Mouse (Mus musculus): ENCODE data around the gene Phf21a.
"Not testable (repeated sequence)": the region's sequence is repeated elsewhere in the genome, so short reads cannot be mapped to it uniquely, and the experiment has no call there.

Phf21a gene

DNA sequence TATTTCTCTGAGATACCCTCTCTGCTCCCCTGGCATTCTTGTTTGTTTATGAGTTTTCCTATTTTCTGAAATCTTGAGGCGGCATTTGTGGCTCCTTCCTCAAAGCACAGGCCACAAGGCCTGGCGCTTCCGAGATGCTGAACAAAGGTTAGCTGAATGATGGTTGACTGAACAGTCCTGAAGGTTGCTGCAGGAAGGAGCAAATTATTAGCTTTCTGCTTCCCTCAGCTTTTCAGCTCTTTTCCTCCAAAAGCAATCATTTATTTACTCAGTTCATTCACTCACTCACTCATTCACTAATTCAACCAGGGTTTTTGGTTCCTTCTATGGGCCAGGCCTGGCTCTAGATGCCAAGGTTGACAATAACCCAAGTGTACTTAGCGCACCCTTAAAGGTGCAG lies 10.7 kb upstream of the Phf21a start:
- DNase-seq (ENCODE audit: low spot score in 2 of 2): no peak

DNA sequence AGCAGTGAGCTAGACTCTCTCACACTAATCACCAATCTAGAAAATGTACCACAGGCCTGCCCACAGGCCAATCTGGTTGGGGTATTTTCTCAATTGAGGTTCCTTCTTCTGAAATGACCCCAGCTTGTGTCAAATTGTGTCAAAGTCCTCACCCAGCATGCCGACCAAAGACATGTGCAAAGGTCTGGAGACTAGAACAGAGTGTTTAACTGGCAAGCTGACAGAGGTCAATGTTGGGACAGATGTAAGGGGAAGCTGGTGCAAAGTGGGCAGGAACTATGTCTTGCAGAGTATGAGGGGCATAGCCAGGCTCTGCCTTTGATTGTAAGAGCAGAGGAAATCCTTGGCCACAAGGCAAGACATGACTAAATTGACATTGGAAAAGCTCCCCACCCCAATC lies 7.2 kb upstream of the Phf21a start:
- DNase-seq (ENCODE audit: low spot score in 2 of 2): no peak

DNA sequence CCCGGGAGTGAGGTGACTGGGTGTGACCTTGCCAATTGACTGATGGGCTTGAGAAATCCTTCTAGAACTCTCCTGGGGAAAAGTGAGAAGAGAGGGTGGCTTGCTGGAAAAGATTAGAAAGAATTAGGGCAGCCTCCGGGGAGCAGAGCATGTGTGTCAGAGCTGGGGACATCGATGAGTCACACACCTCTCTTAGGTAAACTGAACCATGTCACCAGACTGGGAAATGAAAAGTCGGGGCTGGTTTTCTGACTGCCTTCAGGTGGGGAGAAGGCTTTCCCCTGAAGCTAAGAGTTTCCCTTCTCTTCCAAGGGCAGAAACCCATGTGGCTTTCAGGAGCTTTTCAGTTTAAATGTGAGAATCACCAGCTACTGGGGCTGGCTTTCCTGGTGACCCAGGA lies 5.9 kb upstream of the Phf21a start:
- DNase-seq (ENCODE audit: low spot score in 2 of 2): no peak

DNA sequence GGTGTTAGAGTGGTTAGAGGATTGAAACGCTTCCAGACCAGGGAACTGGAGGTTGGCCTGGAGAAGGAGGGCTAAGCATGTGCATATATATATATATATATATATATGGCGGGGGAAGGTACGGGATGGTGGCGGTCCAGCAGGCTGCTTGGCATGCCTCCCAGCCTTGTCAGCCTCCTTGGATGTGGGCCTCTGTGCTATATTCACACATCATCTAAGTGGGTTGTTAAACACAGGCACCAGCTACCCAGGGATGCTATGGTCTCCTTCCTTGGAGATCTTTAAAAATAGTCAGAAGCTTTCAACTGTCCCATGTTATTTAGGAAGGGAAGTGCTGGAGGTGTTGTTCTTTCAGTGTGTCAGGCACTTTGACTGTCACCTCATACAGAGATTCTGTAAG lies 3.1 kb upstream of the Phf21a start:
- peak; percentile 76 to 84 for DNase-seq (ENCODE audit: low spot score in 2 of 2)

DNA sequence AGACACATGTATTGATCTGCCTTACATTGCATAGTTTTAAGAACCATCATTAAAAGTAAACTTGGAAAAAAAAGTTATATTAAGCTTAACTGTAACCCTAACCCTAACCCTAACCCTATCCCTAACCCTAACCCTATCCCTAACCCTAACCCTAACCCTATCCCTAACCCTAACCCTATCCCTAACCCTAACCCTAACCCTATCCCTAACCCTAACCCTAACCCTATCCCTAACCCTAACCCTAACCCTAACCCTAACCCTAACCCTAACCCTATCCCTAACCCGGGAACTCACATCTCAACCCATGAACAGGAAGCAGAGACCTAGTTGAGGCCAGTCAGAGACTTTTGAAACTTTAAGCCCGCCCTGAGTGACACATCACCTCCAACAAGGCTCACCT lies 586 bp downstream of the Phf21a start:
- not testable (repeated sequence) for DNase-seq (ENCODE audit: low spot score in 2 of 2)

DNA sequence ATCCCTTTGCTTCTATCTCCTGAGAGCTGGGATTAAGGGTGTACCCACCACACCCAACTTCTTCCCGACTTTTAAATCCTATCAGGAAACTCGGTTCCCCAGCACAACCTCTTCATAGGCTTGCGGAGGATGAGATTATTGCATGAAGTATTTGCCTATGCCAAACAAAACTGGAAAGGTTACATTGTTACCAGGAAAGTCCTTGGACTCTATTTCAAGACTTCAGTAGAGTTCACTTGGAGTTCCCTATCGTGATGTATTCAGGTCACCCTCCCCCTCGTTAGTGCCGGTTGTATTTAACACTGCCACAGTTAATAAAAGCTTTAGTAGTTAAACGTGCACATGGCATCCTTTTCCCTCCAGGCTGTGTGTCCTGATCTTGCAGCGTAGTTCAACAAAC lies 1.2 kb downstream of the Phf21a start:
- no peak for DNase-seq (ENCODE audit: low spot score in 2 of 2)

DNA sequence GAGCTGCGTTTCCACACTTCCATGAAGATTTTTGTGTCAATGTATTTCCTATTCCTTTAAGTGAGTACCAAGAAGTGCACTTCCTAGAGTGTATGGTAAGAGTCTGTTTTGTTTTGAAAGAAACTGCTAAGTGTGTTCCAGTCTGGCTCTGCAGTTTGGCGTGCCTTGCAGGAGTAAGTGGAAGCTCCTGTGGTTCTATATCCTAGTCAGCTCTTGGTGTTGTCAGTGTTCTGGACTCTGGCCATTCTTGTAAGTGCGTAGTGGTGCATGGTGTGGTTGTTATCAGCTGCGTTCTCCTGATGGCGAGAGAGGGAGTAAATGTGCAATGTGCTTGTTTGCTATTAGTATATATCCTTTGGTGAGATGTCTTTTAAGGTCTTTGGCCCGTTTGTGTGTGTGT lies 7.9 kb downstream of the Phf21a start:
- no peak for DNase-seq (ENCODE audit: low spot score in 2 of 2)

DNA sequence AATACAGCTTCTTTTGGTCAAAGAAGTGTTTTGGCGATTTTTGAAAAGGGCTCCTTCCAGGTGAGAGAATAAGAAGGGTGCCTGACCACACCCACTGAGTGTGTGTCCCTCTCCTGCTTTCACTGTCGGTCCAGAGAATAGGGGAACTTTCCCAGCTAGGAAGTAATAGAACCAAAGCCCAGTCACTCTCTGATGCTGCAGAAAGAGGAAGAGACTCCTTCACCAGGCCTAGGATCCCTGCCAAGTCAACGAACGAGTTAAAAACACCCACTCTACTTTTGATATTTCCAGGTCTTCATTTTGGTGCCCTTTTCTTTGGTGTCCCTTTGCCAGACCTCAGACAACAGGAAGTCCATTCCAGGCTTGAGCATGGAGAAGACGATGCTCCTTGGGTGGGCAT lies 31.6 kb downstream of the Phf21a start:
- no peak for DNase-seq (ENCODE audit: low spot score in 2 of 2)

DNA sequence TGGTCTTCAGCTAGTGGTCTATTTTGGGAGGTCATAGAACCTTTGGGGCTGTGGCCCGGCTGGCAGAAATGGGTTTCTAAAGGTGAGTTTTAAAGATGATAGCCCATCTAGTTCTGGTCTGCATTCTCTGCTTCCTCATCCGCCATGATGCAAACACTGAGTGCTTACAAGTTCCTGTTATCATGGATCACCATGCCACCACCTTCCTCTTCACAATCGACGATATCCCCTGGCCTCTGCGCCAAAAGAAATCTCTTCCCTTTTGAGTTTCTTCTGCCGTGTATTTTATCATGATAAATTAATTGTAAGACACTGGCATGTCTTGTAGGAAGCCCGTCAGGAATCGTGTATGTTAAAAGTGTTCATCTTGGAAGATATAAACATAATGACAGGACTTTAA lies 32.4 kb downstream of the Phf21a start:
- DNase-seq (ENCODE audit: low spot score in 2 of 2): no peak

DNA sequence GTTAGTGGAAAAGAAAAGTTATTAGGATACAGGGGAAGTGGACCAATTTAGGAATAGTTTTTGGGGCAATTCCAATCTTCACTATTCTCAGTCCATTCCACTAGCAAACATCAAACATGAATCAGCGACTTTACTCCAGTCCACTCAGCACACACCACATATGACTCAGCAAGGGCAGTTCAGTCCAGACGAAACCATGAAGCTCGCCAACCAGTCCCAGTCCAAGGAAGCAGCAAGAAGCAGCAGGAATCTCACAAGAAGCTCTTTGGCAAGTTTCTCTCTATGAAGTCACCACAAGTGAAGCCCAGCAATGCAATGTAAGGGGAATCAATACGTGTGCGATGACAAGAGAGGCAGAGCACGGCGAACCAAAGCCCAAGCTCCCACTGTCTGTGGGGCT lies 37.2 kb downstream of the Phf21a start:
- DNase-seq (ENCODE audit: low spot score in 2 of 2): no peak

DNA sequence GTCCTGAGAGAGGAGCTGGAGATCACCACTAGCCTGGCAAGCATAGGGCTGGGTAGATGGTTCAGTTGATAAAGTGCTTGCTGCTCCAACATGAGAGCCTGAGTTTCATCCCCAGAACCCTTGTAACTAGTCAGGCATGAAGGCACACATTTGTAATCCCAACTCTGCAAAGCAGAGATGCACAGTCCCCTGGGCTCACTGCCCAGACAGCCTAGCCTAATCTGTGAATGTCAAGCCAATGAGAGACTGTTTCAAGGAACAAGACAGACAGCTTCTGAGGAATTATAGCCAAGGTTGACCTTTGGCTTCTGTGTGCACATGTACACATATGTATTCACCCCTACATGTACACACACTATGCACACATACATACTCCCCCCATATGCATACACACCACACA lies 45.8 kb downstream of the Phf21a start:
- no peak for DNase-seq (ENCODE audit: low spot score in 2 of 2)

DNA sequence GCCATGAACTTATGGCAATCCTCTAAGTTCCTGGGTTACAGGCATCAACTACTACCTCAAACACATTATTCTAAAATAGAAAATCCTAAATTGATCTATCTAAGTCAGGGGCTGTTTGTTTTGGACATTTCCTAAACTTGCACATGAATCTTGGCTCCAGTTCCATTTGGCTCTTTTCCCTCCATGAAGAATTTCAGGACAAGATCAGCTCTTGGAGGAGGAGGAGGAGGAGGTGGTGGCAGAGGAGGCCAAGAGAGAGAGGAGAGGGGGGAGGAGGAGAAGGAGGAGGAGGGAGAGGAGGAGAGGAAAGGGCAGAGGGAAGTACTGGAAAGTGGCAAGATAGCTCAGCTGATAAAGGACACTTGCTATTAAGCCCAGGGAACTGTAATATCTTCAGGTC lies 46.4 kb downstream of the Phf21a start:
- DNase-seq (ENCODE audit: low spot score in 2 of 2): no peak

DNA sequence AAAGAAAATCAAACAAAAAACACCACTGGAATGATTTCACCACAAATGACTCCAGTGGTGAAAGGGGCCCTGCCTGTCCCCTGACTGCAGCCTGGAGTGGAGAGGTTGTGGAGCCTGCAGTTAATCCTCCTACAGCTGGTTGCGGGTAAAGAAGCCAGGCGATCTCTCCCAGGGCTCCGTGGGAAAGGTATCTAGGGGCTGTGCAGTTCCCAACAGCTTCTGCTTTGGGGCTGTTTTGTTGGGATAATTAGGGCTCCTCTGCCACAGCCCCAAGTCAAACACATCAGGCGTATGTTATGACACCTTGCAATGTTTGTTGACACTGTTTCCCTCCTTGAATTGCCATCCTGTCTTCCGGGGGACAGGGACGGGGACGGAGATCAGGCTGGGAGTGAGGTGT lies 47.5 kb downstream of the Phf21a start:
- no peak for DNase-seq (ENCODE audit: low spot score in 2 of 2)

DNA sequence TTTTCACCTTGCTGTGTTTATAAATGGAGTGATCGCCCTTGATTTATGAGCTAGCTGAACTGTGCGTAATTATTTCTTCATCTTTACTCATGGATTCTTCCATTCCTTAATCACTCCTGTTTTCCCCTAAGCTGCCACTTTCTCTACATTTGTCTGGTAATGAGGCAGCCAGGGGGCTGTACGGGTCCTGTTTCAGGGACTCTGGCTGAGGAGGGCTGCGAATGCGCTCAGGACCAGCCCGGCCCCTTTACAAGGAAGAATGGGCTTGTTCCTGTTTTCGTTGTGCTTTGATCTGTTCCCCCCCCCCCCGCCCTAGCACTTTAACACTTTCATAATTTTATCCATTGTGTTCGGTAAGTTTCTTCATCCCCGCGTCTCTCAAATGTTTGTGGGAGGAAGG lies 48.2 kb downstream of the Phf21a start:
- DNase-seq (ENCODE audit: low spot score in 2 of 2): no peak

DNA sequence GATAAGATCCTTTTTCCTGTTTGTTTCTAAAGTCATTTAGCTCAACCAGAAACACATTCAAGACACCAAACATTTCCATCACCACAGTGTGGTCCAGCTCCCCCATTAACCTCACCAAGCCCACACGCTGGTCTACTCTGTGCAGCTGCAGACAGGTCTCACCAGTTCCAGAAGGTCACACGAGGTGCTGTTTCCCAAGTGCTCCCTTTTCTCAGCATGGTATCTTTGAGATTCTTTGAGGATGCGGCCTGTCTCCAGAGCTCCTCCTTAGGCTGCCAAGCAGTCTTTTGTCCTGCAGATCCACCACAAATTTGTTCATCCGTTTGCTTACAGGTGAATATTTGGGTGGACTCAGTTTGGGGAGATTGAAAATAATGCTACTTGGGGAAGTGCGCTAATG lies 51.0 kb downstream of the Phf21a start:
- DNase-seq (ENCODE audit: low spot score in 2 of 2): no peak

DNA sequence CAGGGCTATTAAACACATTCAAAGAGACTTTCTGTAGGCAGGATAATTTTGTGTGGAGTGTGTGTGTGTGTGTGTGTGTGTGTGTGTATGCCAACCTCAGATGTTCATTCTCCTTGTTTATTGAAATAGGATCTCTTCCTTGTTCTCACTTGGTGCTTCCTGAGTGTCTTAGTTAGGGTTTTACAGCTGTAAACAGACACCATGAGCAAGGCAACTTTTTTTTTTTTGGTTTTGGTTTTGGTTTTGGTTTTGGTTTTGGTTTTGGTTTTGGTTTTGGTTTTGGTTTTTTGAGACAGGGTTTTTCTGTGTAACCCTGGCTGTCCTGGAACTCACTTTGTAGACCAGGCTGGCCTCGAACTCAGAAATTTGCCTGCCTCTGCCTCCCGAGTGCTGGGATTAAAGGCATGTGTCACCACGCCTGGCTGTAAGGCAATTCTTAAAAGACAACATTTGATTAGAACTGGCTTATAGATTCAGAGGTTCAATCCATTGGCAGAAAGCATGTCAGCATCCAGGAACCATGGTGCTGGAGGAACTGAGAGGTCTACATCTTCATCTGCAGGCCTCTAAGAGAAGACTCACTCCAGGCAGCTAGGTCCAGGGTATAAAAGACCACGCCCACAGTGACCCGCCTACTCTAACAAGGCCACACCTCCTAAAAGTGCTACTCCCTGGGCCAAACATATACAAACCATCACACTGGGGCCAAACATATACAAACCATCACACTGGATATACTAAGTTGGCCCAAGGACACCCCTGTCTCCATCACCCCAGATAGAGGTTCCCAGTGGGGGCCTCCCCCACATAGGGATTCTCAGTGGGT lies 55.2 kb downstream of the Phf21a start:
- not testable (repeated sequence) for DNase-seq (ENCODE audit: low spot score in 2 of 2)

DNA sequence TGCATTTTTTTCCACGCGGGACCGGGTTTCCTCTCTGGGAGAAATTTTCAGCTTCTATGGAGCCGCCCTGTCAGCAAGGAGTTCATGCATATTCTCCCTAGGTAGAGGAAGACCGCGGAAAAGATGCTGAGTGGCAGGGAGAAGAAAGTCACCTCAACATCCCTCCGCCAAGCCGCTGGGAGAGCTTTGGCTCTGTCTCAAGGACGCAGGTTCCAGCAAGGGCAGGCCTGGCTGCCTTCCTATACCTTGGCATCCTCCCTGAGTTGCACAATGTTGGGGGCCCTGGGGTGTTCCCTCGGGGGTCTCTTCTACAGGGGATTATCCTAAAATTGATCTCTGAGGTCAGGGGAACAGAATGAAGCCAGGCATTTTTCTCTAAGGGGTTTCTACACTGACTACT lies 71.4 kb downstream of the Phf21a start:
- DNase-seq (ENCODE audit: low spot score in 2 of 2): no peak

DNA sequence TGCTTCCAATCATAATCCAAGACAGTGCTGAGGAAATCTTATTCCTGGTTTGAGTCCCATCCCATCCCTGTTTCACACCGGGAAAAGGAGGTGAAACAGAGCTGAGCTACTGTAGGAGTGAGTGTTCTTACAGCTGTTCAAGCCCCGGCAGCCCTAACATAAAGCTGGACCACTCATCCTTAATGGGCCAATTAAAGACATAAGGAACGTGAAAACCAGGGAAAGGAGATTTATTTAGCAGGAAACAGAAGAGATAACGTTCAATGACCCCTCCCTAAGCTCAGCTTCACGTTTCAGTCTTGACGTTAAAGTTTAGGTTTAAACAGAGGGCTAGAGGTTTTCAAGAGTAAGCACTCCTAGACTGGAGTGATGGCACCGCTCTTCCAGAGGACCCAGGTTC lies 74.0 kb downstream of the Phf21a start:
- no peak for DNase-seq (ENCODE audit: low spot score in 2 of 2)

DNA sequence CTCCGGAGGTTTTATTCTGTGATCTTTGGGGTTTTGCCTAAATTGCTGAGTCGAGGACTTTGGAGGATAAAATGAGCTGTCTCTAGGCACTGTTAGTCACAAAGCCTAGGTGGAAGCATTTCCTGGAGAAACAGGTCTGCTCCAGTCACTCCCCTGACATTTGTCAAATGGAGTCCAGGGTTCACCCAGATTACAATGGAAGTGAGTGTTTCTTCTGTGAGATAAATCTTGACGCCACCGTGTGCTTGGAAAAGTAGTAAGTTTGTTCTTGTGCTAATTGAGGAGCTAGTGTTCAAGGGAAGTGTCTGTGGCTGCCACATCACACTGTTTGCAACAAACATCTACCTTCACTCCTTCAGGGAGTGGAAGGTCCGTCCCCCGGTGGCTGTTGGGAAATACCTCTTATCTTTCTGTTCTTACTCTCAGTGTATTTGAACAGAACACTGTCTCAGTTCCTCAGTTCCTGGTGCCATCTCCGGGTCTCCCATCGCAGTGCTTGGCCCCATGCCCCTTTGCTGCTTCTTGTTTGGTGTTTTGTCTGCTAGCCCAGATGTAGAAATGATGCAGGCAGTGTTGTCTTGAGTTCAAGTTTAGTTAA lies 78.2 kb downstream of the Phf21a start:
- no peak for DNase-seq (ENCODE audit: low spot score in 2 of 2)

DNA sequence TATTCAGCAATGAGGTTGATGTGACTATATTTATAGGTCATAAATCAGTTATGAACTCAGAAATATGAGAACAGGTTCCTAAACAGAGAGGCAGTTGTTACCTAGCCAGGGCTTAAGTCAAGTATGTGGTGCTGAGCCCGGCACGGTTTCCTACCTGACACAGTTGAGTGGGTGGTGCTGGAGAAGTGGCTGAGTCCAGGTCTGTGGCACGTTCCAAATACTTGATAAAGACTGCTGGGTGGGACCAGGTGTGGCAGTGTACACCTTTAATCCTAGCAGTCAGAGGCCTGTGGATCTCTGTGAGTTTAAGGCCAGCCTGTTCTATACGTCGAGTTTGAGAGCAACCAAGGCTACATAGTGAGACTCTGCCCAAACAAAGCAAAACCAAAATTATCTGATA lies 79.4 kb downstream of the Phf21a start:
- no peak for DNase-seq (ENCODE audit: low spot score in 2 of 2)

DNA sequence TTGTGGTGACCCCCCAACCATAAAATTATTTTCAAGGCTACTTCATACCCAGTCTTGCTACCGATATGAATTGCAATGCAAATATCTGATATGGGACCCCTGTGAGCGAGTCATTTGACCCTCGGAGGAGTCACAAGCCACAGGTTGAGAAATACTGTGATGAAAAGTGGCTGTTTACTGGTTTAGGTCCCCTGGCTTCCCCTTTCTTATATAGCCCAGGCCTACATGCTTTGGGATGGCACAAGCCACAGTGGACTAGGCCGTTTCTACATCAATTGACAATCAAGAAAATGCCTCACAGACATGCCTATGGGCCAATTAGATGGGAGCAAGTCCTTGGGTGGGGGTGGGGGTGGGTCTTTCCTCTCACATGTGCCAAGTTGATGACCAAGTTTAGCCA lies 80.3 kb downstream of the Phf21a start:
- DNase-seq (ENCODE audit: low spot score in 2 of 2): no peak

DNA sequence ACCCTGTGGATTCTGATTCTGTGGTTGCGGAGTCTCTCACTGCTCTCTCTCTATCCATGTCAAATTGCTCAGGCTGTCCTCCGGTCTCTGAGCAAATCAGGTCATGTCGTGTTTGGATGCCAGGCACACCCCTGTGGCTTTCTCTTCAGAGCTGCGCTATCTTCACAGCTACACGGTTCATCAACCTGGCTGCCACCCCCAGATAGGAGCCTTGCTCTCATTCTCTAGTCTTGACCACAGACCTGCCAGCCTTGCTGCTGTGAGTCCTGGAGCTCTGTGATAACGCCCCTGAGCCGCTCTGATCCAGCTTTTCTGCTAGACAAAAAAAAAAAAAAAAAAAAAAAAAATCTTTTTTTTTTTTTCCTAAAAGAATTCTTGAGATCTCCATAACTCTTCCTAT lies 81.3 kb downstream of the Phf21a start:
- DNase-seq (ENCODE audit: low spot score in 2 of 2): no peak

DNA sequence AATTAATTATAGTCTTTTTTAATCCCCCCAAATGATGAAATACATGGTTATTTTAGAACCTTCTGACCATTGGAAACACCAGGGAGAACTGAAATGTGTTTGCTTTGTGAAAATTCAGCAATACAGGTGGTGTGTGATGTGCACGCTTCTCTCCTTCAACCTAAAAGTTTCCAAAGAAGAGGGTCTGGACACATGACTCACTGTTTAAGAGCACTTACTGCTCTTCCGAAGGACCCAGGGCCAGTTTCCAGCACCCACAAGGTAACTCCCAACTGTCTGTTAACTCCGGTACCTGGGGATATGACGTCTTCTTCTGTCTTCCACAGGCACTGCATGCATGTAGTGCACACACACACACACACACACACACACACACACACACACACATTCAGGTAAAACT lies 82.1 kb downstream of the Phf21a start:
- no peak for DNase-seq (ENCODE audit: low spot score in 2 of 2)

DNA sequence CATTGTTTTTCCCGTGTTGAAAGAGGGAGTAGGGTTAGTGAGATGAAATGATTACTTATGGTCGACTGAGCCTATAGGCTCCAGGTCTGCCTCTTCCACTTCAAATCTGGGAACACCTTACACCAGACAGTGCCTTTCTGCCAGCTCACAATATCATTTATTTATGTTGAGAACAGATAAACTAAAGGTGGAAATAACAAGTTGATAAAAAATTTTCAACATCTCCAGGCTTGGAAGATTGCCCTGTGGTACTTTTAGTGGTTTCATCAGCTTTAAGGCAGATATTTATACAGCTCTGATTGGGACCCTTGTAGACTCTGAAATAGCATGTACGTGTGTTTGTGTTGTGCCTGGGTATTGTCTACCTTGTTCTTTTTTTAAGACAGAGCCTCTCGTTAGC lies 83.4 kb downstream of the Phf21a start:
- no peak for DNase-seq (ENCODE audit: low spot score in 2 of 2)

Measured in right cerebral cortex, postnatal 10 days (tissue).